Mouse (Mus musculus) limb, embryonic 11.5 days (tissue): Measurements from ENCODE around the gene Uqcc3. TPM values are rescaled to one million over a fixed set of nuclear protein-coding genes. Genes with fewer than 3 reads are reported as not detected.
A peak's percentile ranks its signal among the peaks of the same experiment; 100 is the strongest.
"Not testable (repeated sequence)": the region's sequence is repeated elsewhere in the genome, so short reads cannot be mapped to it uniquely, and the experiment has no call there.

ENCODE experiments used
- ATAC-seq: fragments of 200-750 bp; cut with Nextera tagmentation; 2 replicates; pipeline ENCODE4 v1.8.0; 2017; ENCODE audit warnings: low read depth; ENCODE audit not compliant: insufficient number of reproducible peaks, low FRiP score, low TSS enrichment
- DNase-seq: peaks from one replicate; pipeline ENCODE4 v3.0.0-alpha.2; 2015; ENCODE audit warnings: low spot score
- H3K27ac ChIP-seq: fragments of 300-500 bp; sonication (generic); replicated peaks from 2 replicates; pipeline ENCODE4 v1.5.1; 2014; ENCODE audit warnings: low read depth, mild to moderate bottlenecking, low read length
- H3K27me3 ChIP-seq: fragments of 300-500 bp; sonication (generic); 2 replicates; pipeline ENCODE4 v1.6.1; 2014; ENCODE audit warnings: mild to moderate bottlenecking, low read length, mixed read lengths; ENCODE audit not compliant: control insufficient read depth, insufficient read depth
- H3K36me3 ChIP-seq: fragments of 300-500 bp; sonication (generic); 2 replicates; pipeline ENCODE4 v1.6.1; 2014; ENCODE audit warnings: mild to moderate bottlenecking, low read length, moderate library complexity, mixed read lengths; ENCODE audit not compliant: control insufficient read depth, insufficient read depth
- H3K4me1 ChIP-seq: fragments of 300-500 bp; sonication (generic); 2 replicates; pipeline ENCODE4 v1.6.1; 2014; ENCODE audit warnings: low read length, mixed read lengths; ENCODE audit not compliant: control insufficient read depth, insufficient read depth
- H3K4me2 ChIP-seq: fragments of 300-500 bp; sonication (generic); 2 replicates; pipeline ENCODE4 v1.6.1; 2014; ENCODE audit warnings: low read depth, mild to moderate bottlenecking, moderate library complexity; ENCODE audit not compliant: severe bottlenecking
- H3K4me3 ChIP-seq: fragments of 300-500 bp; sonication (generic); 2 replicates; pipeline ENCODE4 v1.5.1; 2014; ENCODE audit warnings: low read depth, low read length
- H3K9ac ChIP-seq: fragments of 300-500 bp; sonication (generic); 2 replicates; pipeline ENCODE4 v1.6.1; 2014; ENCODE audit warnings: mild to moderate bottlenecking, low read length
- H3K9me3 ChIP-seq: fragments of 300-500 bp; sonication (generic); 2 replicates; pipeline ENCODE4 v1.6.1; 2016; ENCODE audit warnings: low read length; ENCODE audit not compliant: control insufficient read depth
- WGBS: fragments of 180-500 bp; shearing (Covaris S2); extraction: QIAGEN DNeasy Blood & Tissue Kit; methylation state at CpG from one replicate; pipeline ENCODE4 v1.1.7; 2014; 5-methylcytosine and 5-hydroxymethylcytosine counted together
- polyA plus RNA-seq: library from polyadenylated mRNA; unstranded; fragments of >200 nt; fragmentation: Nextera tagmentation; extraction: Ambion mirVana; gene quantifications from 2 replicates; pipeline ENCODE4 v1.2.1, GENCODE M21; 2014

Gene Uqcc3
- polyA plus RNA-seq, 1 experiment from 2014 or later = 60.2 TPM

DNA sequence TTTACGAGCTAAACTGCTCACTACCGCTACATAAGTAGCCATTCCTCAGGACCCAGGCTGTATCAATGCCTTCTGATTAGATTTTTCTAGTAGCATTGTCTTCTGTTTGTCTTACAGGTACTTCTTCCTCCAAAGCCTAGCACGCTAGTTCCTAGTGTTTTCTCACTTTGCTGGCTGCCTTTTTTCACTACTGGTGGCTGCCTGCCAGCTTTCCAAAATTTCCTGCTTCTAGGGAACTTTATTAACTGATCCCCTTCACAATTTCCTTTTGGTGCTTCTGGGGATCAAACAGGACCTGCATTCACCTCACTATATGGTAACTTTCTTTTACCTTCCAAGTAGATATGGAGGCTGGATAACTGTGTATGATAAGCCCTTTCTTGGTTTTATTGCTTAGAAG, 18.4 kb upstream of the Uqcc3 start:
- peak overlapping the region; percentile 98 for H3K4me3 ChIP-seq
- peaks cover 24% of the 10 kb centered on the region for H3K36me3 ChIP-seq

DNA sequence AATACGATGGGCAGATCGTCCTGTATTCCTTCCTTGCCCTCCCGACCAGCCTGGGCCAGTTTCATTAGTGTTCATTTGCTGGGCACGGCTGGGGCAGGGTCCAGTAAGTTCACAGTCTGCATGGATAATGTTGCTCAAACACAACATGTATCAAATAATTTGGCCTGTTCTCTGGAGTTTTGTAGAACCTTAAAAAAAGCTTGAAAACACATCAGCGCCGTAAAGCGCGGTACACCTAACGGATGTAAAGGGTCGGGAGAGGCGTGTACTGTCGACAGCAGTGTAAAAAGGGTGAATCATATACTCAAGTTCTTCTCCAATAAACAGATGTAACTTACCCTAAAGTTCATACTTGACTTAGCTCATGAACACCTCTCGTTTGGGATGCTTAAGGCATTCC, 17.9 kb upstream of the Uqcc3 start:
- Histone ChIP-seq H3K4me1 (peaks cover 15% of the 10 kb centered on the region; the same call in 1 of the 2 replicates), H3K36me3 (peaks cover 24% of the 10 kb centered on the region), H3K27me3 (no peaks in the 10 kb centered on the region), H3K9me3 (no peaks in the 10 kb centered on the region), H3K4me2 (peak overlapping the region; percentile 71), H3K27ac (peak overlapping the region; percentile 72; the same call in 1 of the 2 replicates), H3K9ac (peak overlapping the region; percentile 97), H3K4me3 (peak overlapping the region; percentile 98)
- ATAC-seq (no peak), DNase-seq (no peak)
- WGBS = 13% methylated on average over 13 of the region's 13 CpGs

More for the DNA sequence above, 18.4 kb upstream of the Uqcc3 start:
- ATAC-seq (no peak), DNase-seq (no peak)
- peak overlapping the region; percentile 97 for H3K9ac ChIP-seq
- peaks cover 15% of the 10 kb centered on the region; the same call in 1 of the 2 replicates for H3K4me1 ChIP-seq
- H3K9me3 ChIP-seq = no peaks in the 10 kb centered on the region
- H3K4me2 ChIP-seq = peak overlapping the region; percentile 71
- no peaks in the 10 kb centered on the region for H3K27me3 ChIP-seq
- H3K27ac ChIP-seq = no peak overlapping the region
- WGBS = 63% methylated on average over 3 of the region's 3 CpGs

DNA sequence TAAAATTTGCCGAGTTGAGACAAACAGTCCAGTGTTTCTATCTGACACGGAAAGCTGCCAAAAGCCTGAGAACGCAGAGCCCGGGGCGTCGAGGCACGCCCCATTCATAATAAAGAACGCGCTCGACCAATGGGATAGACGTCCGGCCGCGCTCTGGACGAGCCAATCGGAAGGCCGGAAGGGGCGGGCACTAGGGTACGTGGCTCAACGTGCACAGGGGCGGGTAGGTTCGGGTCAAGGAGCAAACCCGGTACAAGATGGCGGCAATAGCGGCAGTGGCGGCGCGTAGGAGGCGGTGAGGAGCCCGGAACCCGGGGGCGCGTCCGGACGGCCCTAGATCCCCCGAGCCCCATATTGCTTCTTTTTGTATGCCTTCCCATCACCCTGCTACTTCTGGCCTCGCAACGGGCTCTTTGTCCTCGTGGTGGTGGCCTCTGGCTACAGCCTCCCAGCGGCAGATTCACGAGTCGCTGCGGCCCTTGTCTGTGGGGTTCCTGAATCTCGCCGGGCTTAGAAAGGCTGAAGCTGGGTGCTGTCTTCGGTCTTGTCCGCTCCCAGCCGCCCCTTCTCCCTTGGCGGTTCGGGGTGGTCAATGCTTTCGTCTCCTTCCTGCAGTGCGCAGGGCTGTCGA, 17.3 kb upstream of the Uqcc3 start, which contains the start of gene Ganab:
Gene Ganab (plus strand): TSS at position 207 of the 631 bp plus-strand sequence.
- Histone ChIP-seq H3K4me2 (peak within 1 kb of the TSS; percentile 71), H3K9me3 (no peaks in the 10 kb centered on the region), H3K36me3 (peaks cover 19% of the 10 kb centered on the region; the same call in 1 of the 2 replicates), H3K4me3 (peak within 1 kb of the TSS; percentile 98), H3K4me1 (peaks cover 15% of the 10 kb centered on the region; the same call in 1 of the 2 replicates), H3K27me3 (no peaks in the 10 kb centered on the region), H3K9ac (peak within 1 kb of the TSS; percentile 97), H3K27ac (peak within 1 kb of the TSS; percentile 72)
- ATAC-seq (peak; percentile 98), DNase-seq (peak; percentile 98)
- under 1% methylated on average over 53 of the region's 53 CpGs for WGBS

DNA sequence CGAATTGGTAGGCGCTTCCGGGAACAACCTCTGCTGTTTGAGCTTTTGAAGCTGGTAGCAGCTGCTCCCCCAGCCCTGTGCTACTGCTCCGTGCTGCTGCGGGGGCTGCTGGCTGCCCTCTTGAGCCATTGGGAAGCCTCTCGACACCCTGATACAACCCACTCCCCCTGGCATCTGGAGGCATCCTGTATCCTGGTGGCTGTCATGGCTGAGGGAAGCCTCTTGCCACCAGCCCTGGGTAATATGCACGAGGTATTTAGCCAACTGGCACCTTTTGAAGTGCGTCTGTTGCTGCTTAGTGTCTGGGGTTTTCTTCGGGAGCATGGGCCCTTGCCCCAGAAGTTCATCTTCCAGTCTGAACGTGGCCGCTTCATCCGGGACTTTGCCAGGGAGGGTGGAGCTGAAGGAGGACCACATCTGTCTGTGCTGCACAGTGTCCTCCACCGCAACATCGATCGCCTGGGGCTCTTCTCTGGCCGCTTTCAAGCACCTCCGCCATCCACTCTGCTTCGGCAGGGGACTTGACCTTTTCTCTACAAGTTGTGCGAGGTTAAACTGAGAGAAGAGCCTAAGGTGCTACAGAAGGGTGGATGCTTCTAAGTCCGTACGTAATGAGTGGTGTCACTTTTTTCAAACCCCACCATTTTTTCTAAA, 16.6 kb upstream of the Uqcc3 start:
- ATAC-seq (peak; percentile 56; the same call in 1 of the 2 replicates), DNase-seq (peak; percentile 58)
- peaks cover 18% of the 10 kb centered on the region; the same call in 1 of the 2 replicates for H3K36me3 ChIP-seq
- H3K4me1 ChIP-seq = peaks cover 15% of the 10 kb centered on the region; the same call in 1 of the 2 replicates
- 23% methylated on average over 21 of the region's 21 CpGs for WGBS
- H3K27ac ChIP-seq = peak overlapping the region; percentile 30; the same call in 1 of the 2 replicates
- H3K4me2 ChIP-seq = peak overlapping the region; percentile 71
- peak overlapping the region; percentile 98 for H3K4me3 ChIP-seq
- H3K9me3 ChIP-seq, H3K27me3 ChIP-seq: not testable (repeated sequence)
- peak overlapping the region; percentile 97 for H3K9ac ChIP-seq

DNA sequence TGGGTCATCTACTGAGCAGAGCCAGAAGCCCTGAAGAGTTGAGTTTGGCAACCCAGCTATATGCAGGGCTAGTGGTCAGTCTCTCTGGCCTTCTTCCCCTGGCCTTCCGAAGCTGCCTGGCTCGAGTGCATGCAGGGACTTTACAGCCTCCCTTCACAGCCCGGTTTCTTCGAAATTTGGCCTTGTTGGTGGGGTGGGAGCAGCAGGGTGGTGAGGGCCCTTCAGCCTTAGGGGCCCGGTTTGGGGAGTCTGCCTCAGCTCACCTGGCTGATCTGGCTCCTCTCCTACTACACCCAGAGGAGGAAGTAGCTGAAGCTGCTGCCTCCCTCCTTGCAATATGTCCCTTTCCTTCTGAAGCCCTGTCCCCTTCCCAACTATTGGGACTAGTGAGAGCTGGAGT, 15.5 kb upstream of the Uqcc3 start:
- H3K4me2 ChIP-seq, H3K27ac ChIP-seq, ATAC-seq, H3K9ac ChIP-seq, H3K9me3 ChIP-seq, H3K4me3 ChIP-seq, DNase-seq, H3K27me3 ChIP-seq: not testable (repeated sequence)
- WGBS = 78% methylated on average over 5 of the region's 5 CpGs
- Histone ChIP-seq H3K4me1 (peaks cover 15% of the 10 kb centered on the region; the same call in 1 of the 2 replicates), H3K36me3 (peaks cover 11% of the 10 kb centered on the region; the same call in 1 of the 2 replicates)

DNA sequence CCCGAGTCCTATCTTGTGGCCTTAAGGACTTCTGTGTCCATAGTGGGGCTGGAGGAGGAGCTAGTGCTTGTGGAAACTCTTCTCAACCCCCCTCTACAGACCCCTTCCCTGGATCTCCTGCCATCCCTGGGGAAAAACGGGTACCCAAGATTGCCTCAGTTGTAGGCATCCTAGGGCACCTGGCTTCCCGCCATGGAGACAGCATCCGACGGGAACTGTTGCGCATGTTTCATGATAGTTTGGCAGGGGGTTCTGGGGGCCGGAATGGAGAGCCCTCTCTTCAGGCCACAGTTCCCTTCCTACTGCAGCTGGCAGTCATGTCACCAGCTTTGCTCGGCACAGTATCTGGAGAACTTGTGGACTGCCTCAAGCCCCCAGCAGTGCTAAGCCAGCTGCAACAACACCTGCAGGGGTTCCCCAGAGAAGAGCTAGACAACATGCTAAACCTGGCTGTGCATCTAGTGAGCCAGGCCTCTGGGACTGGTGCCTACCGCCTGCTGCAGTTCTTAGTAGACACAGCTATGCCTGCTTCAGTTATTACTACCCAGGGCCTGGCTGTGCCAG, 14.8 kb upstream of the Uqcc3 start:
- Histone ChIP-seq H3K27me3 (no peaks in the 10 kb centered on the region), H3K36me3 (peaks cover 16% of the 10 kb centered on the region; the same call in 1 of the 2 replicates), H3K4me2 (0 out of 2 replicates have a peak overlapping the region, but pooled peaks have one; percentile 15), H3K9ac (no peak overlapping the region), H3K4me3 (no peak overlapping the region), H3K9me3 (no peaks in the 10 kb centered on the region), H3K4me1 (peaks cover 15% of the 10 kb centered on the region; the same call in 1 of the 2 replicates), H3K27ac (no peak overlapping the region)
- WGBS = 94% methylated on average over 9 of the region's 9 CpGs
- no peak for ATAC-seq
- no peak for DNase-seq

DNA sequence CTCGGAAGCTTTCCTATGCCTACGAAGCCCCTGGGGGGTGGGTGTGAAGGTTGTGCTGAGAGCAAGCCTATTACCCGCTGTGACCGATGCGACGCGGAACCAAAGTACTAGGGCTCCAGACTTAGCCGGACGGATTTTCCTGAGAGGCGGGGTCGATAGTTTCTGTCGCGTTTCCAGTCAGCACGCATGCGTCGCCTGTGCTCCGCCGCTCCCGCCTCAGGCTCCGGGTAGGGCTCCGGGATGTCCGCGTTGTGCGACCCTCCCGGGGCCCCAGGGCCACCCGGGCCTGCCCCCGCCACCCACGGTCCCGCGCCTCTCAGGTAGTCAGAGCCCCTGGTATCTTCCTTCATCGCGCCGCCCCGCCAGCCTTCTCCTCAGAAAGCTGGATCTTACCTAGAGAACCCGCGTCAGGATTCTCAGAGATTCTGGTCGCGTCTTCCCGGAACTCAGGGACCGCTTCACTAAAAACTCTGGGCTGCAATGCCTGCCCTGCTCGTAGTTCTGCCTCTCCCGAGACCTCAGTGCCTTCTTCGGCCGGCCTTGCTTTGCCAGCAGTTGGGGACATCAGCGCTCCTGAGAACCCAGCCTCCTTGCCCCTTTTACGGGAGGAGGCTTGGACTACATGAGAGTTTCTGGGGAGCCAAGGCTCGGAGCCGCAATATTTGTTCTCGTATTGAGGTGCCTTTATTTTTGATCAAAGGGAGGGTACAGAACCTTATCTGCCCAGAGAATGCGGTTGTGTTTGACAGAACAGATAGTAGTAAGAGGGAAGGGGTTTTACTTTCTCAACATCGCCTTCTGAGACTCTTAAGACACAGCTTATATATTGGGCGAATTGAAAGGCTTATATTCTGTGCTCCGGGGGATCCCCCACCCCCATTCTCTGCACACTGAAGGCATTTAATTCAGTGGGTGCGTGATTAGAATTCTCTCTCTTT, 12.4 kb upstream of the Uqcc3 start, which contains the start of gene Ints5:
Gene Ints5 (plus strand): TSS at position 177 of the 938 bp plus-strand sequence.
- H3K27ac ChIP-seq = peak within 1 kb of the TSS; percentile 56; the same call in 1 of the 2 replicates
- DNase-seq (peak; percentile 91), ATAC-seq (peak; percentile 44; the same call in 1 of the 2 replicates)
- H3K4me3 ChIP-seq = peak within 1 kb of the TSS; percentile 86
- 3% methylated on average over 54 of the region's 54 CpGs for WGBS
- H3K9me3 ChIP-seq = no peaks in the 10 kb centered on the region
- H3K36me3 ChIP-seq = peaks cover 17% of the 10 kb centered on the region; the same call in 1 of the 2 replicates
- H3K27me3 ChIP-seq = no peaks in the 10 kb centered on the region
- peaks cover 9% of the 10 kb centered on the region; the same call in 1 of the 2 replicates for H3K4me1 ChIP-seq
- peak within 1 kb of the TSS; percentile 86 for H3K9ac ChIP-seq
- peak within 1 kb of the TSS; percentile 83 for H3K4me2 ChIP-seq
